Mouse (Mus musculus): Measurements from ENCODE around the gene Gimap9.
A peak's percentile ranks its signal among the peaks of the same experiment; 100 is the strongest.
"Not testable (repeated sequence)": the region's sequence is repeated elsewhere in the genome, so short reads cannot be mapped to it uniquely, and the experiment has no call there.

Gene Gimap9

GRCm38 (mm10) chr6:48664750-48665149 lies 11.2 kb upstream of the Gimap9 start:
- DNase-seq (ENCODE audit: low read depth, low spot score): no peak

DNA sequence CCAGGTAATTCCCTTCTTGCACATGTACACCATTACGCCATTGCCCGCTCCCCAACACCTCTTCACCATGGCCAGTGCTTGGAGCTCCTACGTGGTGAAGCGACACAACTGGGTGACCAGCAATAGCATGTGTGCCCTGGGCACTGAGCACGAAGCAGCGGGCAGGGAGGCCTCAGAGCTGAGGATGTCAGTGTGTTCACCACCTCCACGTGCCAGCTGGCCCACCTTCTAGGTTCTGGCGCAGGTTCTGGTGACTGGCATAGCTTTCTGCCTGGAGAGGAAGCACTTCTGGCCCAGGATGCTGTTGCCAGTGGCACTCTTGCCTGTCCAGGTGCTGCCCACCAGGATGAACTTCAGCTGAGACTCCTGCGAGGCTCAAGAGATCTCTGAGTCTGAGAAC lies 10.5 kb upstream of the Gimap9 start:
- DNase-seq (ENCODE audit: low read depth, low spot score): no peak

GRCm38 (mm10) chr6:48666159-48666586 lies 9.8 kb upstream of the Gimap9 start:
- DNase-seq (ENCODE audit: low read depth, low spot score): no peak

DNA sequence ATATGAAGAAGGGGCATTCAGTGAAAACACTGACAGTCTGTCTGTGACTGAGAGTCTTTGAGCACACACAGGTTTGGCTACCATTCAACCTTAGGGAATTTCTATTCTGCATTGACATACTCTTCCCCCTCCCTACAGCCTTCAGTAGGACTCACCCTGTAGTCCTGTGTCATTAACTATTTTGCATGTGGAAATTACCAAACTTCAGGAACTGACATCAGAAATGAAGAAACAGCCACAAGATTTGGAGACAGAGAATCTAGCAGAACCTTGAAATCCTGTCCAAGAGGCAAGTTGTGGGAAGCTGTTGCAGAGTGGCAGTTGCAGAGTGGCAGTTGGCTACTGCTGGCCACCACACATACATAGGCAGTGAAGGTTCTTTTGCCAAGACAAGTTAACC lies 7.9 kb upstream of the Gimap9 start:
- DNase-seq (ENCODE audit: low read depth, low spot score): no peak

DNA sequence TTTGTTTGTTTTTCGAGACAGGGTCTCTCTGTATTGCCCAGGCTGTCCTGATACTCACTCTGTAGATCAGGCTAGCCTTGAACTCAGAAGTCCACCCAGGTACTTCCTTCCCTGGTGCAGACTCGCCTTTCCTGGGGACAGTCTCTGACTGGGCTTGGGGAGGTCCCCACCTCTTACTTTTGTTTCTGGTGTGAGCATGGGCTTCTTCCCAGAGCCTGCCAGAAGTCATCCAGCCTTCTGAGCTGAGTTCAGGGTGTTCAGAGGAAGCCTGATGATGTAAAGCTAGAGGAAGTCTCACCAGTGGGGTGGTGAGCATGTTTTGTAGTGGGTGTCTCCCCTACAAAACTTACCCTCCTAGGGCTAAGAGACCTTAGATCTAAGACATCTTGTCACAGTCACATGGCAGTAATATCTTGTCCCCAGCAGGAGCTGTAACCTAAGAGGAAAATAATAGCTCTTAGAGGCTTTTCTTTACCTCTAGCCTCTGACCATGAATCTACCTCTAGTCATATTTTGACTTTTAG lies 6.4 kb upstream of the Gimap9 start:
- DNase-seq (ENCODE audit: low read depth, low spot score): no peak

DNA sequence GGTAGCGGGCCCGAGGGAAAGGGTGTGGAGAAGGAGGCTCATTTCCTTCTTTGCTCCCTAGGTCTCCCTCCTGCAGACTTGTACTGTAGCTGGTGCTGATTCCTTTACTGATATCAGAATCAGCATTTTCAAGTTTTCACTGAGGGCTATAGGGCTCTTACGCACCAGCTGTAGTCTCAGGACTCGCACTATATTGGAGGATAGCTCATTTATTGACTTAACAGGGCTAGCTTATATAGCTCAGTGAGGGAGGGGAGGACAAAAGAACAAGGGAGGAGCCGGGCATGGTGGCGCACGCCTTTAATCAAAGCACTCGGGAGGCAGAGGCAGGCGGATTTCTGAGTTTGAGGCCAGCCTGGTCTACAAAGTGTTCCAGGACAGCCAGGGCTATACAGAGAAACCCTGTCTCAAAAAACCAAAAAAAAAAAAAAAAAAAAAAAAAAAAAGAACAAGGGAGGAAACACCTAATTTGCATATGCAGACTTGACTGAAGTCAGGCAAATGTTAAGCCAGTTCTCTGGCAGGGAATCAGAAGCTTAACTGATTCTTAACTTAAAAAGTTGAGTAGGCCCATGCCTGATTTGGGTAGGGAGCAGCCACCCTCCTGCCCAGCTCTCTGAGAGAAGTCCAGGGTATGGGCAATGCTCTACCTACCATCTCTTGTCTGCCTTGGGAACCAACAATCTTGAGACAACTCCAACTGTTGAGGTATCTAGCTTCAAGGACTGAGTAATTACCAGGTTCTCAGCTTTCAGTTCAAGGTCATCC lies 1.5 kb upstream of the Gimap9 start:
- peak; percentile 17 for DNase-seq (ENCODE audit: low read depth, low spot score)

DNA sequence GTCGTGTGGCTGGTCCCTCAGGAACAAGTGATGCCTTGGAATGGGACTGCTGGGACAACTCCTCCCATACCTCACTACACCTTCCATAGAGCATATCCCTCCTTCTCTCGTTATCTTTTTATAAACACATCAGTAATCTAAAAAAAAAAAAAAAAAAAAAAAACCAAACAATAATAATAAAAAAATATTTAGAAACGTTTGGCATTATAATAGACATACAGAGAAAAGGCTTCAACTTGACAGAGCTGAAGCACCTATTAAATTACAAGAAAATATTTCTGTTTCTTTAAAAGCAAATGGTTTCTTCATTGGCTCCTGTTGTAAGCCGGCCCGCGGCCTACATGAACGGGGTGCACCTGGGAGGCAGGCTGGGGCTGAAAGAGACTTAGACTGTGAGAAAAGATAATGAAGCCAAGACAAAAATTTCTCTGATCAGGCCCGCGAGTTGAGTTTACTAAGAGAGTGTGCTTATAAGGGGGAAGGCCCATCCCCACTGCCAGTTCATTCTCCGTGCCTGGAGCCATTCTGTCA lies 464 bp upstream of the Gimap9 start:
- no peak for DNase-seq (ENCODE audit: low read depth, low spot score)

- DNase-seq (ENCODE audit: low read depth, low spot score): no peak
These were observed 1.0 kb downstream of the Gimap9 start for GRCm38 (mm10) chr6:48676860-48677415.

DNA sequence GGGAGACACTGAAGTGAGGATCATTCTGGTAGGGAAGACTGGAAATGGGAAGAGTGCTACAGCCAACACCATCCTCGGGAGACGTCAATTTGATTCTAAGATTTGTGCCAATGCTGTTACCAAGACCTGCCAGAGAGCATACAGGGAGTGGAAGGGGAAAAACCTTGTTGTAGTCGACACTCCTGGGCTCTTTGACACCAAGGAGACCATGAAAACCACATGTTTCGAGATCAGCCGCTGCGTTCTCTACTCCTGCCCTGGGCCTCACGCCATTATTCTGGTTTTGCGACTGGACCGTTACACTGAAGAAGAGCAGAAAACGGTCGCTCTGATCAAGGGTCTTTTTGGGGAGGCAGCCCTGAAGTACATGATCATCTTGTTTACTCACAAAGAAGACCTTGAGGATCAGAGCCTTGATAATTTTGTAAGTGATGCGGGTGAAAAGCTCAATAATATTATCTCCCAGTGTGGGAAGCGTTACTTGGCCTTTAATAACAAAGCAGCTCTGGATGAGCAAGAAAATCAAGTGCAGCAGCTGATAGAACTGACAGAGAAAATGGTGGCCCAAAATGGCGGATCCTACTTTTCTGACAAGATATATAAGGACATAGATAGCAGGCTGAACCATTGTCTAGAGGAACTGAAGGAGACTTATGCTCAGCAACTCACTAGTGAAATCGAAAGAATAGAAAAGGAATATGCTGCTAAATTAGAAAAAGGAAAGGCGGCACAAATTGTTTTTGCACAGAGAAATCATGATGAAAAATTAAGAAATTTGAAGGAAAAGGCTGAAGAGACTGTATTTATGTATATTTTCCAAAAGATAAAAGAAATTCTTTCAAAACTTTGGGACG lies 1.8 kb downstream of the Gimap9 start:
- DNase-seq (ENCODE audit: low read depth, low spot score): no peak

GRCm38 (mm10) chr6:48678391-48678790 lies 2.5 kb downstream of the Gimap9 start:
- no peak for DNase-seq (ENCODE audit: low read depth, low spot score)

DNA sequence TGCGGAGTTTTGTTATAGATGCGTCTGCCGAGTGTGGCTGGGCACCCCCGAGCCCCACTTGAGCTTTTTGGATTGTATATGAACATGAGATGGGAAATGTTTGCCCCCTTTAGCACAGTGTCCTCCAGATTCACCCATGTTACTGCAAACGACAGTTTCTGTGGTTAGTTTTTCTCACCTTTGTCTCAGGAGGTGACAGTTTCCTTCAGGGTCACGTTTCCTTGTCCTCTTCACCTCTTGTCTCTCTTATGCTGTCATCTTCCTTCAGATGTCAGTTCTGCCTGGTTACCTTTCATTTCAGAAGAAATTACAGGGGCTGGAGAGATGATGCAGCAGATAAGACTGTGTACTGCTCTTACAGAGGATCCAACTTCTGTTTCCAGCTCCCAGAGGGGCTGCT lies 3.8 kb downstream of the Gimap9 start:
- DNase-seq (ENCODE audit: low read depth, low spot score): no peak

- no peak for DNase-seq (ENCODE audit: low read depth, low spot score)
These were observed 4.5 kb downstream of the Gimap9 start for GRCm38 (mm10) chr6:48680421-48680820.

GRCm38 (mm10) chr6:48681472-48682090 lies 5.7 kb downstream of the Gimap9 start:
- DNase-seq (ENCODE audit: low read depth, low spot score): no peak

DNA sequence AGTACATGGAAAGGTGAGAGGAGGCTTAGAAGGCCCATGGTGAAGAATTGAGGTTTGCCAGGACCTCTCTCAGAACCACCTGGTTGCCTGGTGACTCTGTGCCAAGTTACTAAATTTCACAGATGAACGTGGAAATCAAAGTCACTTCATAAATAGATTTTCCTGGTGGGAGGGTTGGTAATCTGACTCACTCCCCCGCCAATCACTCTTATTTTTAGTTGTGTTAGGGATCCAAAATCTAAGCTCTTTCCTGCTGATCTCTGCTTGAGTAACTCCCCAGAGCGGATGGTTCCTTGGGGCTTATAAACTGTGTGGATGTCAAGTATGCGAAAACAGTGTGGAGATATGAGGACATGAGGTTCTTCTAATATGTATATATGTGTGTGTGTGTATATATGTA lies 6.3 kb downstream of the Gimap9 start:
- DNase-seq (ENCODE audit: low read depth, low spot score): no peak

- not testable (repeated sequence) for DNase-seq (ENCODE audit: low read depth, low spot score)
These were observed 7.4 kb downstream of the Gimap9 start for GRCm38 (mm10) chr6:48683263-48683821.

DNA sequence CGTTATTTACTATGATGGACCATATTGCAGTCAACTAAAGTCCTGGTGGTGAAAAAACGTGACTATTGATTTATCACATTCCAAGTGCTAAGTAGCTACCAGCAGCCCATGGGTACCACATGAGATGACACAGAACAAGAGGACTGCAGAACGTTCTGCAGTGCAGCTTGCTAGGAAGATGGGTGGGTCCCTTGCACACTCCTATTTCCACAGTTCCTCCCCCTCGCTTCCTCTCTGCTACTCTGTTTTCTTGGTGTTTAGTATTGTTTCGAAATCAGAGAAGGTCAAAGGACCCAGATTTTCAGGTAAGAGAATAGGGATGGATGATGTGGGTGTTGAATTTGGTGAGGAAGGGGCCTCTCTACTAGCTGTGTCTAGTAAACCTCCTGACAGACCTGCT lies 8.4 kb downstream of the Gimap9 start, which contains the start of gene Gimap4:
Gene Gimap4 (plus strand): TSS at position 231 of the 400 bp plus-strand sequence.
- DNase-seq (ENCODE audit: low read depth, low spot score): no peak

GRCm38 (mm10) chr6:48684806-48685205 lies 8.9 kb downstream of the Gimap9 start:
- DNase-seq (ENCODE audit: low read depth, low spot score): no peak

DNA sequence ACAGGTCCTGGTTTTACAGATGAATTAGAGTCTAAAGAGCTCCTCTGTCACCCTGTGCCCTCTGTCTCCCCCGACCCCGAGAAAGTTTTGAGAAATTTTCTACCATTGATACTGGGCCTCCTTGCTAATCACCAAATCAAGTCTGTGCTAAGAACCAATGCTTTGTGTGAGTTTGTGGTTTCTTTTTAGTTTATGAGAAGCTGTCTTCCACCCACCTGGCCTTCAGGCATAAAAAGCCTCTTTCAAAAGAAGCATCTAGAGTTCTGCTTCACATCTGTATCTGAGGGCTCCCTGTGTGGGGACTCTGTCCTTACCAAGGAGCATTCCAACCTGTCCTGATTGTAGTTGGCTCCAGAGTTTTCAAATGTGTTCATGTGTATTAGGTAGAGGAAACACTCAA lies 9.3 kb downstream of the Gimap9 start:
- no peak for DNase-seq (ENCODE audit: low read depth, low spot score)

GRCm38 (mm10) chr6:48685694-48686665 lies 10.1 kb downstream of the Gimap9 start:
- no peak for DNase-seq (ENCODE audit: low read depth, low spot score)

GRCm38 (mm10) chr6:48687077-48687476 lies 11.1 kb downstream of the Gimap9 start:
- no peak for DNase-seq (ENCODE audit: low read depth, low spot score)
